Mouse (Mus musculus): ENCODE results near the gene Nxph3.
A peak's percentile ranks its signal among the peaks of the same experiment; 100 is the strongest.

Gene Nxph3

GRCm38 (mm10) chr11:95514298-95514861, at the start of gene Nxph3:
Gene Nxph3 (minus strand): TSS chr11:95514570.
- peak; percentile 66 to 75 for DNase-seq (ENCODE audit: low spot score in 2 of 2)

GRCm38 (mm10) chr11:95563849-95564248, 49.5 kb upstream of the Nxph3 start:
- DNase-seq (ENCODE audit: low spot score in 2 of 2): no peak

GRCm38 (mm10) chr11:95560773-95561172, 46.4 kb upstream of the Nxph3 start:
- DNase-seq (ENCODE audit: low spot score in 2 of 2): peak; percentile 55 to 76

GRCm38 (mm10) chr11:95559761-95560160, 45.4 kb upstream of the Nxph3 start:
- no peak for DNase-seq (ENCODE audit: low spot score in 2 of 2)

GRCm38 (mm10) chr11:95557719-95558118, 43.3 kb upstream of the Nxph3 start:
- no peak for DNase-seq (ENCODE audit: low spot score in 2 of 2)

GRCm38 (mm10) chr11:95557032-95557431, 42.7 kb upstream of the Nxph3 start:
- DNase-seq (ENCODE audit: low spot score in 2 of 2): no peak

GRCm38 (mm10) chr11:95555279-95555678, 40.9 kb upstream of the Nxph3 start:
- DNase-seq (ENCODE audit: low spot score in 2 of 2): no peak

GRCm38 (mm10) chr11:95550301-95551021, 36.1 kb upstream of the Nxph3 start:
- DNase-seq (ENCODE audit: low spot score in 2 of 2): peak; percentile 43 to 44

- DNase-seq (ENCODE audit: low spot score in 2 of 2): no peak
Measured at GRCm38 (mm10) chr11:95546021-95546782, 31.8 kb upstream of the Nxph3 start.

GRCm38 (mm10) chr11:95544546-95545327, 30.4 kb upstream of the Nxph3 start:
- no peak for DNase-seq (ENCODE audit: low spot score in 2 of 2)

GRCm38 (mm10) chr11:95540637-95541385, 26.4 kb upstream of the Nxph3 start:
- no peak for DNase-seq (ENCODE audit: low spot score in 2 of 2)

- no peak for DNase-seq (ENCODE audit: low spot score in 2 of 2)
Measured at GRCm38 (mm10) chr11:95538378-95539104, 24.2 kb upstream of the Nxph3 start.

GRCm38 (mm10) chr11:95533484-95534160, 19.3 kb upstream of the Nxph3 start:
- DNase-seq (ENCODE audit: low spot score in 2 of 2): peak; percentile 85 to 88

- DNase-seq (ENCODE audit: low spot score in 2 of 2): no peak
Measured at GRCm38 (mm10) chr11:95532353-95533072, 18.1 kb upstream of the Nxph3 start.

GRCm38 (mm10) chr11:95528231-95528630, 13.9 kb upstream of the Nxph3 start:
- DNase-seq (ENCODE audit: low spot score in 2 of 2): no peak

- no peak for DNase-seq (ENCODE audit: low spot score in 2 of 2)
Measured at GRCm38 (mm10) chr11:95527307-95527706, 12.9 kb upstream of the Nxph3 start.

GRCm38 (mm10) chr11:95521563-95521962, 7.2 kb upstream of the Nxph3 start:
- DNase-seq (ENCODE audit: low spot score in 2 of 2): peak; percentile 61 to 73

GRCm38 (mm10) chr11:95520456-95521072, 6.2 kb upstream of the Nxph3 start:
- DNase-seq (ENCODE audit: low spot score in 2 of 2): peak; percentile 74 to 78

- no peak for DNase-seq (ENCODE audit: low spot score in 2 of 2)
Measured at GRCm38 (mm10) chr11:95519996-95520395, 5.6 kb upstream of the Nxph3 start.
